ENCODE assay signal across 12 mouse cellular contexts in genomic region chr14:77867601-77868000, GRCm38 (mm10). TPM values are rescaled to one million over a fixed set of nuclear protein-coding genes. Genes with fewer than 3 reads are reported as not detected.
"Had no signal": no experiment of that assay in that cellular context is flagged by ENCODE, and none has a peak within 500 bp of the region (broad histone marks: within the 10 kb centered on the region; RNA-seq: fewer than 3 reads in every experiment).

No protein-coding gene starts in this region.

- DNase-seq: kidney, adult 8-10 months; left cerebral cortex, postnatal 4 days; lung, adult 18-20 months; right cerebral cortex, adult 18-20 months; right cerebral cortex, postnatal 25 days had no signal

- H3K4me1 ChIP-seq: limb, embryonic 13.5 days; neural tube, embryonic 15.5 days had no signal

- H3K36me3 ChIP-seq: limb, embryonic 13.5 days; midbrain, embryonic 12.5 days; neural tube, embryonic 15.5 days had no signal

- H3K9me3 ChIP-seq: limb, embryonic 13.5 days; midbrain, embryonic 12.5 days; neural tube, embryonic 15.5 days had no signal

- H3K27ac ChIP-seq: kidney, postnatal 0 days; limb, embryonic 13.5 days; liver, embryonic 14.5 days; midbrain, embryonic 12.5 days; neural tube, embryonic 15.5 days had no signal

- H3K4me3 ChIP-seq: limb, embryonic 13.5 days; midbrain, embryonic 12.5 days; neural tube, embryonic 15.5 days had no signal

- H3K27me3 ChIP-seq: limb, embryonic 13.5 days; midbrain, embryonic 12.5 days; neural tube, embryonic 15.5 days had no signal

RNA-seq across cellular contexts. Expression of gene Epsti1, which starts 36.4 kb away (rescaled TPM):
- polyA plus RNA-seq: midbrain, embryonic 16.5 days; neural tube, embryonic 11.5 days had no signal
